Mouse (Mus musculus) adrenal gland, postnatal 0 days (tissue): ENCODE data around the gene Lrrc4c. TPM values are rescaled to one million over a fixed set of nuclear protein-coding genes. Genes with fewer than 3 reads are reported as not detected.

Experiments used
- microRNA-seq: library from miRNA; unstranded; fragments of <30 nt; microRNA quantifications from one replicate; pipeline ENCODE4, GENCODE M21; 2016; ENCODE audit warnings: borderline replicate concordance; ENCODE audit not compliant: insufficient number of aligned reads
- polyA plus RNA-seq: library from polyadenylated mRNA; unstranded; fragments of >200 nt; fragmentation: Nextera tagmentation; extraction: Ambion mirVana; gene quantifications from 2 replicates; pipeline ENCODE4 v1.2.1, GENCODE M21; 2015

The Lrrc4c gene
- polyA plus RNA-seq: 5.0 and 6.1 TPM in 2 replicates

GRCm38 (mm10) chr2:96317387-96318299 lies at the start of gene Lrrc4c:
Lrrc4c (plus strand) TSS chr2:96318169.

Small RNAs within 50 kb of the gene (microRNA-seq; reads per million reads assigned to microRNA genes)
- gene Gm44320: not detected
